Mouse (Mus musculus) layer of hippocampus, adult 9-11 months (tissue): ENCODE results near the gene Lsm14a.
"Not testable (repeated sequence)": the region's sequence is repeated elsewhere in the genome, so short reads cannot be mapped to it uniquely, and the experiment has no call there.

Experiments used
- DNase-seq: peaks from one replicate; pipeline ENCODE4 v3.0.0; 2022

Lsm14a gene

GRCm38 (mm10) chr7:34355629-34356028 lies 37.5 kb downstream of the Lsm14a start:
- DNase-seq = no peak

- no peak for DNase-seq
Observed at GRCm38 (mm10) chr7:34351997-34352396, 41.1 kb downstream of the Lsm14a start.

GRCm38 (mm10) chr7:34350166-34350565 lies 42.9 kb downstream of the Lsm14a start:
- no peak for DNase-seq

- no peak for DNase-seq
Observed at GRCm38 (mm10) chr7:34348011-34348410, 45.1 kb downstream of the Lsm14a start.

GRCm38 (mm10) chr7:34347041-34347440 lies 46.1 kb downstream of the Lsm14a start:
- DNase-seq = no peak

- DNase-seq = no peak
Observed at GRCm38 (mm10) chr7:34346505-34346904, 46.6 kb downstream of the Lsm14a start.

GRCm38 (mm10) chr7:34342040-34342793 lies 50.9 kb downstream of the Lsm14a start:
- DNase-seq = peak; percentile 74

GRCm38 (mm10) chr7:34340841-34341240 lies 52.3 kb downstream of the Lsm14a start:
- no peak for DNase-seq

- DNase-seq = peak; percentile 61
Observed at GRCm38 (mm10) chr7:34339164-34339489, 54.0 kb downstream of the Lsm14a start.

- DNase-seq = no peak
Observed at GRCm38 (mm10) chr7:34338445-34339163, 54.5 kb downstream of the Lsm14a start.

- DNase-seq = no peak
Observed at GRCm38 (mm10) chr7:34337268-34337667, 55.8 kb downstream of the Lsm14a start.

GRCm38 (mm10) chr7:34336545-34336944 lies 56.6 kb downstream of the Lsm14a start:
- DNase-seq = not testable (repeated sequence)

- DNase-seq = no peak
Observed at GRCm38 (mm10) chr7:34327493-34327892, 65.6 kb downstream of the Lsm14a start.

- DNase-seq = no peak
Observed at GRCm38 (mm10) chr7:34324857-34325256, 68.3 kb downstream of the Lsm14a start.

- no peak for DNase-seq
Observed at GRCm38 (mm10) chr7:34324005-34324404, 69.1 kb downstream of the Lsm14a start.

- DNase-seq = no peak
Observed at GRCm38 (mm10) chr7:34323351-34323750, 69.8 kb downstream of the Lsm14a start.

GRCm38 (mm10) chr7:34321958-34322357 lies 71.2 kb downstream of the Lsm14a start:
- DNase-seq = no peak

GRCm38 (mm10) chr7:34321119-34321518 lies 72.0 kb downstream of the Lsm14a start:
- no peak for DNase-seq

- peak; percentile 90 for DNase-seq
Observed at GRCm38 (mm10) chr7:34319957-34320356, 73.2 kb downstream of the Lsm14a start.

- no peak for DNase-seq
Observed at GRCm38 (mm10) chr7:34319123-34319522, 74.0 kb downstream of the Lsm14a start.

GRCm38 (mm10) chr7:34317901-34318476 lies 75.1 kb downstream of the Lsm14a start:
- DNase-seq = peak; percentile 73

- DNase-seq = peak; percentile 80
Observed at GRCm38 (mm10) chr7:34313443-34313875, 79.7 kb downstream of the Lsm14a start, which contains the start of gene 4931406P16Rik. TSS of gene 4931406P16Rik (minus strand) at chr7:34313551.

- DNase-seq = no peak
Observed at GRCm38 (mm10) chr7:34312786-34313442, 80.2 kb downstream of the Lsm14a start.
